Mouse (Mus musculus) testis, adult 2 months (tissue): ENCODE results near the gene Barx1.

Source experiments
- CTCF ChIP-seq: fragments of 200-500 bp; IDR thresholded peaks from 2 replicates; pipeline ENCODE4 v1.5.1; 2012; ENCODE audit warnings: low read depth, mild to moderate bottlenecking, inconsistent platforms, low read length, moderate library complexity; ENCODE audit not compliant: control insufficient read depth, insufficient read depth, insufficient replicate concordance
- POLR2A ChIP-seq: fragments of 200-500 bp; IDR thresholded peaks from 2 replicates; pipeline ENCODE4 v1.6.1; 2012; ENCODE audit warnings: low read depth, mild to moderate bottlenecking, inconsistent platforms, low read length, moderate library complexity; ENCODE audit not compliant: control insufficient read depth

GRCm38 (mm10) chr13:48643072-48643471 is 19.7 kb upstream of the Barx1 start:
- TF ChIP-seq CTCF: no peak
- no peak for TF ChIP-seq POLR2A
